Mouse (Mus musculus) frontal cortex, postnatal 25 days (tissue): ENCODE measurements around the gene Nav2.

Source experiments
- DNase-seq, 2 experiments: peaks; one replicate each; pipeline ENCODE4 v3.0.0; 2022; ENCODE audit warnings: low spot score in 2 of 2

The Nav2 gene

GRCm38 (mm10) chr7:49248333-49249086, 340.0 kb downstream of the Nav2 start:
- peak in 1 of 2 experiments; percentile 60 for DNase-seq

GRCm38 (mm10) chr7:49249462-49249861, 340.9 kb downstream of the Nav2 start:
- no peak for DNase-seq

GRCm38 (mm10) chr7:49249996-49250395, 341.5 kb downstream of the Nav2 start:
- DNase-seq = peak; percentile 82 to 83

GRCm38 (mm10) chr7:49250581-49251307, 342.2 kb downstream of the Nav2 start:
- DNase-seq = no peak

- no peak for DNase-seq
Observed at GRCm38 (mm10) chr7:49251308-49251638, 342.8 kb downstream of the Nav2 start.

GRCm38 (mm10) chr7:49252444-49252843, 343.9 kb downstream of the Nav2 start:
- no peak for DNase-seq

GRCm38 (mm10) chr7:49252902-49253301, 344.4 kb downstream of the Nav2 start:
- DNase-seq = no peak

- no peak for DNase-seq
Observed at GRCm38 (mm10) chr7:49255053-49255452, 346.5 kb downstream of the Nav2 start.

GRCm38 (mm10) chr7:49257234-49257906, 348.9 kb downstream of the Nav2 start:
- no peak for DNase-seq

- no peak for DNase-seq
Observed at GRCm38 (mm10) chr7:49258088-49258487, 349.6 kb downstream of the Nav2 start.

GRCm38 (mm10) chr7:49261941-49262511, 353.5 kb downstream of the Nav2 start:
- no peak for DNase-seq

GRCm38 (mm10) chr7:49266422-49266821, 357.9 kb downstream of the Nav2 start:
- DNase-seq = no peak

- DNase-seq = peak in 1 of 2 experiments; percentile 51
Observed at GRCm38 (mm10) chr7:49267621-49268325, 359.3 kb downstream of the Nav2 start.

- no peak for DNase-seq
Observed at GRCm38 (mm10) chr7:49268401-49268921, 359.9 kb downstream of the Nav2 start.

- no peak for DNase-seq
Observed at GRCm38 (mm10) chr7:49270855-49271254, 362.3 kb downstream of the Nav2 start.

GRCm38 (mm10) chr7:49272445-49273439, 364.2 kb downstream of the Nav2 start:
- peak; percentile 79 to 83 for DNase-seq

- no peak for DNase-seq
Observed at GRCm38 (mm10) chr7:49273907-49274656, 365.6 kb downstream of the Nav2 start.

GRCm38 (mm10) chr7:49274676-49275075, 366.2 kb downstream of the Nav2 start:
- no peak for DNase-seq

GRCm38 (mm10) chr7:49276163-49276562, 367.6 kb downstream of the Nav2 start:
- no peak for DNase-seq
